Mouse (Mus musculus) heart, adult 11 months (tissue): ENCODE data around the gene Surf2.
A peak's percentile ranks its signal among the peaks of the same experiment; 100 is the strongest.

ENCODE experiments used
- DNase-seq: peaks from one replicate; pipeline ENCODE4 v3.0.0; 2022

Gene Surf2

GRCm38 (mm10) chr2:26914148-26914941, 1.8 kb upstream of the Surf2 start:
- DNase-seq: no peak

- DNase-seq: no peak
Measured at GRCm38 (mm10) chr2:26916738-26917137, 571 bp downstream of the Surf2 start.

GRCm38 (mm10) chr2:26919684-26920083, 3.5 kb downstream of the Surf2 start:
- no peak for DNase-seq

- no peak for DNase-seq
Measured at GRCm38 (mm10) chr2:26920190-26920855, 4.2 kb downstream of the Surf2 start.

DNA sequence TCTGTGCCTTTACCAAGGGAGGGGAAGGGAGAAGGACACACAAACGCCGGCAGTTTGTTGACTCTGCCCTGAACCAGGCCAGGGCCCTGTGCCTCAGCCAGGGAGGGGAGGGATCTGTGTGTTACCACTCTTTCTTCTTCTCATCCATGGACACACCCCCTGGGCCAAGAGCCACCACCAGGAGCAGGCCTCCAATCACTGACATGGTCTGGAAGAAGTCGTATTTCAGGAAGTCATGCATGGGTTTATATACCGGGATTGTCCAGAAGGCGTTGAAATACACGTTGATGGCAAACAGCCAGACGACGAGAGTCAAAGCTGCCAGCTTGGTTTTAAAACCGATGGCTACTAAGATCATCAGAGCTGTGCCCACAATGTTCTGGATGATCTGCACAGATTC, 5.6 kb downstream of the Surf2 start:
- peak; percentile 94 for DNase-seq

DNA sequence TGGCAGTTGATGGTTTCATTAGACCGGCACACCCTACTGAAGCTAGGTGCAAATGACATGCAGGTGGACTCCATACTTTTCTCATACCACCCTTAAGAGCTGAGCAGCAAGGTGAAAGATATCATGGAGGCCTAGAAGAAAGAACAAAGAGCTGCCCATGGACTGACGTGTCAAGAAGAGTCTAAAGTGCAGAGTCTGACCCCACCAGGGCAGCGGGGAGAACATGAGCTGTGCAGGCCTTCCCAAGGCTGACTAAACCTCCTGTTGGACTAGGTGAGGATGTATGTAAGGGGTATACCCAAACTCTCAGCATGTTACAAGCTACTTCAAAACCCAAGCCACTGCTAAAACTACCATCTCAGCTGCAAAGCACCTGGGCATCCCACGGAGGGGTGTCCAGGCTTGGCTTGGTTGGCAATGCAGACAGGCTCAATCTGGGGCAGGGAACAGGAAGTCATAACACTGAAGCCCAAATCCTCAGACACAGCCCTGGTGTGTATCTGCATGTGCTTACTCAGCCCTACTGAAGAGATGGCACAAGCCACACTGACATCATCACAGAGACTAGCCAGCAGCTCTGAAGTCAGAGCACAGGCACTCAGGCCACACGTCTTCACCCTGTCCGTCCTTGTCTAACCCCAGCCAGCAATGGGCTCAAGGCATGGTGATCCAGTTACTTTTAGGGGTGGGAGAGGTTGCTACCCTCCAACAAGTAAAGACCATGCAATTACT, 11.7 kb downstream of the Surf2 start:
- no peak for DNase-seq

GRCm38 (mm10) chr2:26930390-26930789, 14.2 kb downstream of the Surf2 start:
- DNase-seq: no peak

GRCm38 (mm10) chr2:26932473-26933303, 16.5 kb downstream of the Surf2 start:
- DNase-seq: no peak

GRCm38 (mm10) chr2:26933304-26934055, 17.3 kb downstream of the Surf2 start, which contains the start of the genes Surf4 and Stkld1:
Gene Surf4 (minus strand): TSS chr2:26933928.
Gene Stkld1 (plus strand): TSS chr2:26934047.
- peak; percentile 99 for DNase-seq

DNA sequence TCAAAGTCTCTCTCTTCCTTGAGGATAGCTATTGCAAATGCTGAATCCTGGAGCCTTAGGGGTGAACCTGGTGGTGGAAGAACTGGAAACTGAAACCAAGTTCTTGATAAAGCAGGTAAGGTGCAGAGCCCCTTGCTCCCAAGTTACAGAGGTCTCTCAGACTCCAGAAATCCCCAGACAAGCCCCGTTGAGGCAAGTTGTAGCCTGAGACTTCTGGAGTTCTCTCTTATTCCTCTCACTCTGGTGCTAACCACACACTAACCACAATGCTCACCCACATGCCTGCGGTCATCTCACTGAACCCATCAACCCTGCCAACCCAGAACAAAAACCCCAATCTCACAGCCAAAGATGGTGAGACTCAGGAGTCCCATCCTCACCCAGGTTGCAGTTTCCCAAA, 19.1 kb downstream of the Surf2 start:
- no peak for DNase-seq

DNA sequence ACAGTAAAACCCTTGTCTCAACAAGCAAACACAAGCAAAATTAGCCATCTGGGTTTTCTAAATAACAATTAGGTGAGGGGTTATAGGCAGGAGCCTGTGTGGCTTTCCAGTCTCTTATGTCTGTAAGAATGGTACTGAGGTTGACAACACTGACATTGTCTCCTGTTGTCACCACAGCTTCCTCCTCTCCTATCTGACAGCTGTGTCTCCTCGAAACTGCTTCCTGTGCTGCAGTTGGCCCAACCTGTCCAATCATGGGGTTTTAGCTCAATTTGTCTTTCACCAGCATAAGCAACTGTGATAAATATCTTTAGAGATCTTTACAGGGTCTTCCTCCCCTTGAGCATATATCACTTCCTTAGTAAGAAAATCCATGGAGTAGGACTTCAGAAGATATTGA, 20.3 kb downstream of the Surf2 start:
- no peak for DNase-seq

- peak; percentile 95 for DNase-seq
Measured at GRCm38 (mm10) chr2:26941539-26941938, 25.4 kb downstream of the Surf2 start.

DNA sequence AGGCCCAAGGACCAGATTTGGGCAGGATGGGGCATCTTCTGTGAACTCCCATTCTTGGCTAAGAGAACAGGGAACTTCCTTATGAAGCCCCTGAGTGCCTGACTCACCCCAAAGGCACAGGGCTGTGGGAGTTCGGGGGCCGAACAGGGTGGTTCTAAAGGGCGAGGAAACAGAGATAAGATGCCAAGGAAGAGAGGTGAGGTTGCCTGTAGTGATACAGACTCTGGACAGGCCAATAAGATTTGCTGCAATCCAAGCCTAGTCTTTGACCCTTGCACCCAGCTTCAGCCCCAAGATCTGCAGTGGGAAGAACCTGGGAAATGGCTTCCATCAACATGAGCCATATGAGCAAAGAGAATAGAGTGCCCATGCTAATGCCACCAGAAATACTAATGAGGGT, 27.1 kb downstream of the Surf2 start:
- DNase-seq: no peak

DNA sequence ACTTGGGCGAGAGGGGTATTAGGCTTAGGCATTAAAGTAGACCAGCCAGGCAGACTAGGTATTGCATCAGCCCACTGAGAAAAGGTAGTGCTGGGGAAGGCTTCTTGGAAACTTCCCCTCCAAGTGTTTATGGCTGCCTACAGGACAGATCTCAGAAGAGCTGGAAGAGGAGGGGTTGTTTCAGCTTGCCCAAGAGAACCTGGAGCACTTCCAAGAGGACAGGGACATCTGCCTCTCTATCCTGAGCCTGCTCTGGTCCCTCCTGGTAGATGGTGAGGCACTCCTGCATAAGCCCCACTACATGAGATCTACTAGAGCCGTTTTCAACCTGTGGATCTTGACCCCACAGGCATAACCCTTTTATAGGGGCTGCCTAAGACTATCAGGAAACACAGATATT, 34.2 kb downstream of the Surf2 start:
- DNase-seq: no peak

- no peak for DNase-seq
Measured at GRCm38 (mm10) chr2:26951346-26951905, 35.3 kb downstream of the Surf2 start.

DNA sequence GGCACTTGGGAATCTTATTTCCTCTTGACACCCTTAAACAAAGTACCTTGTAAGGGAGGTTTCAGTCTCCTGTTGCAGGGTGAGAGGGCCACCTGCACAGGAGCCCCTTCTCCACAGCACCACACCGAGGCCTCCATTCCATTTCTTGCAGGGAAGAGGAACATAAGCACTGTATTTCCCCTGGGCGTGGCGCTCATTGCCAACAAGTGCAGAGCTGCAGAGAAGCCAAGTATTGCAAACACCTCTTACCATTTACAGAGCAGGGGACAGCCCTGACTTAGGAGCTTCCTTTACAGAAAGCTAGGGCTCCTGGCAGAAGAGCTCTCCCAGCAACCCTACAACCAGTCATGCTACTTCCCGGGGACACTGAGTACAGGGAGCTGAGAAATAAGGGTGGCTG, 36.0 kb downstream of the Surf2 start:
- DNase-seq: no peak

DNA sequence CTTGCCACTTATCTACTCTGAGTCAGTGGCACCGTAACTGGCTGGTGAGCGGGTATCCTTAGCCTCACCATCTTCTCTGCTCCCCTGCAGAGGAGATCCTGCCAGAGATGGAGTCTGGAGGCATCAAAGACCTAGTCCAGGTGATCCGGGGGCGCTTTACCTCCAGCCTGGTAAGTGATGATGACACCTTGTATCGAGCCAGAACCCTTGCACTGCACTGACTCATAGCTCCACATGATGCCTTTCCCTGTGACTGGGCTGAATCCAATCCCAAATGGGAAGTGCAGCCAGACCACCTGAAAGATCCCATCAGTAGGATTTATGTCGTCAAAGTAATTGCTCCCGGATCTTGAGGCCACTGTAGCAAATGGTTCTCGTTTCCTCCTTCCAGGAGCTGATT, 36.7 kb downstream of the Surf2 start:
- DNase-seq: no peak

DNA sequence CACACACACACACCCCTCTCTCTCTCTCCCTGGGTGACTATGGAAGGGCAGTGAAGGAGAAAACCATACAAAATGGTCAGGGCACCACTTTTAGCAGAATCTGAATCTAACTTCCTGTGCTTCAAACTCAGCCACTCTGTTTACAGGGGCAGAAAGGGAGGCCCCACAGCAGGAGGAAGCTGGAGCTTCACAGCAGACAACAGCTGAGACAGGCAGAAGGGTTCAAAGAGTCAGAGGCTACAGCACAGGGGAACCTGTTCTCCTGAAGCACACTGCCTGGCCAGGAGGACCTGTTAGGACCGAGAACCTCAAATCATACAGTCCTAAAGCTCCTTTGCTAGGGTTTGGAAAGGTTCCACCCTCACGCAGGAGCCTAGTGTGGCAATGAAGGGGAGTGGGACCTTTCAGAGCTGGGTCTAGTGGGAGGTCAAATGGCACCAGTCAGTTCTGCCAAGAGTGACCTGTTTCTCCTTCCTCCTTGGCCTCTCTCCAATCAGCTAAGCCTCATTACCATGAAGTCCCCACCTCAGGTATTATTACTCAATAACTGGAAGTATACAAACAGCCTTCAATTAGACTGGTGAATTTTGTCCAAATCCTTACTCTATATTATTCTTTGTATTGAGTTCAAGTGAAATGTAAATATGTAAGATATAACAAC, 38.7 kb downstream of the Surf2 start:
- DNase-seq: no peak

DNA sequence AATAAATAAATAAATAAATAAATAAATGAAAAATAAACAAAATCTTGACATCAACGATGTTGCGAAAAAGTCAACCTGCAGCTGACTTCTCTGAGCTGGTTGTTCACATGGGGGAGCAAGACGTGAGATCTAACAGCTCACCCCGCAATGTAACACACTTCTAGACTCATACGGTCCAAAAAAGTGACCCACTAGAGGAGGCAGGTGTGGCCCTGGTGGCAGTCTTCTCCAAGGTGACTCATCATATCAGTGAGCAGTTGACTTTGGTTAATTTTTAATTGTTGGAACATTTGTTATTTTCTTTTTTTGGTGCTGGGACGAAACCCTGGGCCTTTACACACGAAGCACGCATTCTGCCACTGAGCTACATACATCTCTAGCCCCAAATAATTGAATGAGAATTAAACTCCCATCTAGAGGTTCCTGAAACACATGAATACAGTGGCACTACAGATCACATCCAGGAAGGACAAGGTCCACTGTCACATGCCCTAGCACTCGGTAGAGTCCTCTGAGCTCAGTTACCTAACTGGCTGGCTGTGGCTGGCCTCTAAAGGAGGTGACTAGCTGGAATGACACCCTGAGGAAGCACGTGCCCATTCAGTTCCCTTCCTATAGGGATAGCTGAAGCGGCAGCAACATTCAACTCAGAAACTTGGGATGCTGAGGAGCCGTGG, 40.8 kb downstream of the Surf2 start:
- DNase-seq: no peak

- DNase-seq: no peak
Measured at GRCm38 (mm10) chr2:26957488-26957859, 41.3 kb downstream of the Surf2 start.

GRCm38 (mm10) chr2:26960756-26961155, 44.6 kb downstream of the Surf2 start:
- DNase-seq: no peak
